Mouse (Mus musculus) heart, postnatal 0 days (tissue): Measurements from ENCODE around the gene Prrg2. TPM values are rescaled to one million over a fixed set of nuclear protein-coding genes. Genes with fewer than 3 reads are reported as not detected.

Experiments
- ATAC-seq: fragments of 200-750 bp; cut with Nextera tagmentation; 2 replicates; pipeline ENCODE4 v1.8.0; 2017; ENCODE audit warnings: low read depth, moderate number of reproducible peaks, moderate library complexity; ENCODE audit not compliant: insufficient read depth
- DNase-seq: peaks from one replicate; pipeline ENCODE4 v3.0.0-alpha.2; 2016; ENCODE audit warnings: low spot score
- H3K27ac ChIP-seq: fragments of 300-500 bp; sonication (generic); 2 replicates; pipeline ENCODE4 v1.5.1; 2014; ENCODE audit warnings: low read depth, mild to moderate bottlenecking
- H3K27me3 ChIP-seq: fragments of 300-500 bp; sonication (generic); 2 replicates; pipeline ENCODE4 v1.6.1; 2014; ENCODE audit warnings: low read length, mixed read lengths; ENCODE audit not compliant: control insufficient read depth, insufficient read depth
- H3K36me3 ChIP-seq: fragments of 300-500 bp; sonication (generic); replicated peaks from 2 replicates; pipeline ENCODE4 v1.6.1; 2014; ENCODE audit warnings: low read length, mixed read lengths; ENCODE audit not compliant: control insufficient read depth, insufficient read depth
- H3K4me1 ChIP-seq: fragments of 300-500 bp; sonication (generic); 2 replicates; pipeline ENCODE4 v1.6.1; 2014; ENCODE audit warnings: antibody characterized with exemption; ENCODE audit not compliant: control insufficient read depth, insufficient read depth
- H3K4me2 ChIP-seq: fragments of 300-500 bp; sonication (generic); 2 replicates; pipeline ENCODE4 v1.6.1; 2014; ENCODE audit warnings: low read depth, mild to moderate bottlenecking, low read length, moderate library complexity
- H3K4me3 ChIP-seq: fragments of 300-500 bp; sonication (generic); 2 replicates; pipeline ENCODE4 v1.5.1; 2014; ENCODE audit warnings: low read depth, low read length
- H3K9ac ChIP-seq: fragments of 300-500 bp; sonication (generic); replicated peaks from 2 replicates; pipeline ENCODE4 v1.6.1; 2014; ENCODE audit warnings: low read depth, low read length, mixed read lengths
- H3K9me3 ChIP-seq: fragments of 300-500 bp; sonication (generic); replicated peaks from 2 replicates; pipeline ENCODE4 v1.6.1; 2016; ENCODE audit warnings: low read length; ENCODE audit not compliant: control insufficient read depth
- CTCF ChIP-seq: IDR thresholded peaks from 2 replicates; pipeline ENCODE4 v1.5.1; 2016; ENCODE audit warnings: antibody characterized with exemption, control low read depth, low read depth
- EP300 ChIP-seq: IDR thresholded peaks from 2 replicates; pipeline ENCODE4 v1.6.1; 2016; ENCODE audit warnings: antibody characterized with exemption, low read depth
- WGBS: fragments of 180-500 bp; shearing (Covaris S2); extraction: QIAGEN DNeasy Blood & Tissue Kit; methylation state at CpG from one replicate; pipeline ENCODE4 v1.1.7; 2014; 5-methylcytosine and 5-hydroxymethylcytosine counted together
- polyA plus RNA-seq: library from polyadenylated mRNA; unstranded; fragments of >200 nt; fragmentation: Nextera tagmentation; extraction: Ambion mirVana; gene quantifications from 2 replicates; pipeline ENCODE4 v1.2.1, GENCODE M21; 2015
- total RNA-seq: library from RNA; depleted of rRNA; stranded (reverse); fragments of >200 nt; gene quantifications from 2 replicates; pipeline ENCODE4 v1.2.3, GENCODE M21; 2014; ENCODE audit warnings: low replicate concordance

The Prrg2 gene
- total and polyA plus RNA-seq, 2 experiments from 2014 or later = 13.3 to 22.0 TPM

- no peak overlapping the region for H3K27ac ChIP-seq
- DNase-seq = no peak
- H3K4me3 ChIP-seq = no peak overlapping the region
- no peaks in the 10 kb centered on the region; the same call in 1 of the 2 replicates for H3K4me1 ChIP-seq
- 44% methylated on average over 17 of the region's 18 CpGs for WGBS
- no peaks in the 10 kb centered on the region for H3K27me3 ChIP-seq
- H3K36me3 ChIP-seq = peaks cover 6% of the 10 kb centered on the region; the same call in 1 of the 2 replicates
- no peak overlapping the region for H3K9ac ChIP-seq
- H3K4me2 ChIP-seq = no peak overlapping the region
- ATAC-seq = no peak
- H3K9me3 ChIP-seq = no peaks in the 10 kb centered on the region
- TF ChIP-seq CTCF = no peak
- TF ChIP-seq EP300 = no peak
Measured at GRCm38 (mm10) chr7:45093516-45093905, 31.0 kb upstream of the Prrg2 start.

GRCm38 (mm10) chr7:45092828-45093515, 30.5 kb upstream of the Prrg2 start:
- DNase-seq (no peak), ATAC-seq (no peak)
- no peak overlapping the region for H3K4me2 ChIP-seq
- TF ChIP-seq EP300 (no peak), CTCF (no peak)
- no peaks in the 10 kb centered on the region; the same call in 1 of the 2 replicates for H3K4me1 ChIP-seq
- H3K27me3 ChIP-seq = no peaks in the 10 kb centered on the region
- 57% methylated on average over 12 of the region's 12 CpGs for WGBS
- H3K27ac ChIP-seq = no peak overlapping the region
- no peak overlapping the region for H3K4me3 ChIP-seq
- peaks cover 6% of the 10 kb centered on the region; the same call in 1 of the 2 replicates for H3K36me3 ChIP-seq
- no peaks in the 10 kb centered on the region for H3K9me3 ChIP-seq
- H3K9ac ChIP-seq = no peak overlapping the region

GRCm38 (mm10) chr7:45092048-45092447, 29.6 kb upstream of the Prrg2 start, which contains the start of gene Rcn3:
Gene Rcn3 (minus strand): TSS chr7:45092221.
- H3K4me2 ChIP-seq = peak within 1 kb of the TSS; percentile 65
- H3K36me3 ChIP-seq = peaks cover under 1% of the 10 kb centered on the region; the same call in 1 of the 2 replicates
- no peaks in the 10 kb centered on the region; the same call in 1 of the 2 replicates for H3K4me1 ChIP-seq
- H3K27ac ChIP-seq = peak within 1 kb of the TSS; percentile 83
- H3K27me3 ChIP-seq = no peaks in the 10 kb centered on the region
- H3K9ac ChIP-seq = peak within 1 kb of the TSS; percentile 58
- DNase-seq (peak; percentile 96), ATAC-seq (peak; percentile 91)
- no peaks in the 10 kb centered on the region for H3K9me3 ChIP-seq
- H3K4me3 ChIP-seq = peak within 1 kb of the TSS; percentile 50
- WGBS = under 1% methylated on average over 16 of the region's 16 CpGs
- TF ChIP-seq CTCF (no peak), EP300 (no peak)

DNA sequence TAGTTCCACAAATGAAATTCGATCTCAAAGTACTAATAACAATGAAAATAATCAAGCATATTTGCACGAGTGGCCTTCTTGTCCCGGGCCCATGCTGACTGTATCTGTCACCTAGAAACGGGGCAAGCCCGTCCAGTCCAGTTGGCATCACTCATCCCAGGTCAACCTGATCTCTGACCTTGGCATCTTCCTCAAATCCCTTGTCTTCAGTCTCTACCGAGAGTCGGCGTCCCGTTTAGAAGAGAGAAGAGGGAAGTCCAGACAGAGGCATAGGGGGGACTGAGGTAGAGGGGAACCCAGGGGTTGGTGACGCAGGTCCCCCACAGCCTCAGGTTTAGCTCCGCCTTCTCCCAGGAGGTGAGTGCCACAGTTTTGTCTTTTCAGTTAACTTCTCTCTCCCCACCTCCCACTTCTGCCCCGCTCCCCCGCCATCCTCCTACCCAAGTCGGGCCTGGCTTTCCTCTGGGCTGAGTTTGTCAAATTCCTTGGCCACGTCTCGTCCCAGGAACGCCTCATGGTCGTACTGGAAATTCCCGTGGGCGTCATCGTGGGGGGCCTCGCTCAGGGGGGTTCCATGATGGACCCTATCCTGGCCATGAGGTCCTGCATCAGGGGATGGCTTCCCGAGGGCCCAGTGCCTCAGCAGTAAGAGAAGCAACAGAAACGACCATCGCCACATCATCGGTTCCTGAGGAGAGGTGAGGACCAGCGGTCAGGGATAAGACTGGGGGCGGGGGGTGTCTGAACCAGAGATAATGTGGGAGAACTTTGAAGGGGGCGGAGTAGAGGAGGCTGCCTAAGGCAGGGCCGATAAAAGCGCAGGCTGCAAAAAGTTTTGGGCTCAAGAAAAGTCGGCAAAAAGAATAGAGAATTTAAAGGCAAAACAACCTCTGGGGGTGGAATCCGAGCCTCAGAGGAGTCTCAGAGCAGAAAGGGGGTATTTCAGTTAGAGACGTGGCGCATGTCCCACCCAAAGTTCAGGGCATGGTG, 28.8 kb upstream of the Prrg2 start:
- H3K9ac ChIP-seq = peak overlapping the region; percentile 58
- no peaks in the 10 kb centered on the region for H3K27me3 ChIP-seq
- no peaks in the 10 kb centered on the region for H3K9me3 ChIP-seq
- H3K4me1 ChIP-seq = no peaks in the 10 kb centered on the region; the same call in 1 of the 2 replicates
- H3K4me3 ChIP-seq = peak overlapping the region; percentile 50
- 17% methylated on average over 35 of the region's 35 CpGs for WGBS
- TF ChIP-seq CTCF (no peak), EP300 (no peak)
- H3K4me2 ChIP-seq = peak overlapping the region; percentile 65
- peaks cover 3% of the 10 kb centered on the region; the same call in 1 of the 2 replicates for H3K36me3 ChIP-seq
- ATAC-seq (peak; percentile 48), DNase-seq (peak; percentile 38)
- H3K27ac ChIP-seq = peak overlapping the region; percentile 83
